8 mouse cellular contexts compared by ENCODE assay signal in genomic region chr1:171502388-171503249, GRCm38 (mm10). TPM values are rescaled to one million over a fixed set of nuclear protein-coding genes. Genes with fewer than 3 reads are reported as not detected.
DNase-seq lines count a peak whose midpoint lies in the region; ATAC-seq and TF ChIP-seq lines count a peak whose summit lies in the region.

No protein-coding gene starts in this region.

- WGBS in heart, embryonic 11.5 days (ENCODE audit: insufficient replicate concordance), result 1% methylated on average over 14 of the region's 14 CpGs
- WGBS in kidney, embryonic 14.5 days, result 1% methylated on average over 14 of the region's 14 CpGs

- peak overlapping the region; percentile 69 for H3K4me2 ChIP-seq in heart, embryonic 11.5 days
- peak overlapping the region; percentile 70 for H3K4me2 ChIP-seq in kidney, embryonic 14.5 days (replicated peaks; ENCODE audit: low read depth, low read length)

- DNase-seq in gastrocnemius, adult 2 months, result peak; percentile 58
- no peak for DNase-seq in gastrocnemius, postnatal 25 days
- peak; percentile 91 for DNase-seq in ZHBTc4 (ENCODE audit: low read depth, low spot score)
- peak; percentile 71 for DNase-seq in embryo, embryonic 11.5 days (ENCODE audit: low read depth, low spot score)
- DNase-seq in lung, postnatal 10 days, result peak; percentile 71
- peak; percentile 95 for DNase-seq in retina, postnatal 1 day

- H3K9ac ChIP-seq in heart, embryonic 11.5 days (ENCODE audit: low read depth, low read length), result no peak overlapping the region; the same call in 1 of the 2 replicates
- H3K9ac ChIP-seq in kidney, embryonic 14.5 days (ENCODE audit: low read depth, low read length), result 0 out of 2 replicates have a peak overlapping the region, but pooled peaks have one; percentile 75

- H3K27ac ChIP-seq in gastrocnemius, adult 2 months, result peak overlapping the region; percentile 93
- H3K27ac ChIP-seq in heart, embryonic 11.5 days (ENCODE audit: low read depth, low read length), result peak overlapping the region; percentile 94
- H3K27ac ChIP-seq in kidney, embryonic 14.5 days (ENCODE audit: low read depth, low read length), result peak overlapping the region; percentile 96; the same call in 1 of the 2 replicates

- peak; percentile 78 for ATAC-seq in heart, embryonic 11.5 days (replicated peaks; ENCODE audit: insufficient number of reproducible peaks, low FRiP score, low TSS enrichment)
- peak; percentile 88 for ATAC-seq in kidney, embryonic 14.5 days (ENCODE audit: low FRiP score, low TSS enrichment)

- H3K4me3 ChIP-seq in gastrocnemius, adult 2 months, result peak overlapping the region; percentile 92
- peak overlapping the region; percentile 63 for H3K4me3 ChIP-seq in heart, embryonic 11.5 days (ENCODE audit: low read depth, low read length)
- no peak overlapping the region for H3K4me3 ChIP-seq in kidney, embryonic 14.5 days (ENCODE audit: low read length)

- intact Hi-C loops in gastrocnemius, adult 2 months (cut with DNase I), result loop anchor here (5.0 to 10.0 kb wide), 2 partner anchors 65 to 872 kb away; partner anchors contain the start of gene Pigm

- TF ChIP-seq CTCF in gastrocnemius, adult 2 months (IDR thresholded peaks at IDR 0.05), result peak; percentile 62

- H3K9me3 ChIP-seq in heart, embryonic 11.5 days (replicated peaks; ENCODE audit: control insufficient read depth, low read length), result no peaks in the 10 kb centered on the region
- H3K9me3 ChIP-seq in kidney, embryonic 14.5 days (ENCODE audit: control insufficient read depth, low read length), result no peaks in the 10 kb centered on the region

- no peaks in the 10 kb centered on the region for H3K36me3 ChIP-seq in heart, embryonic 11.5 days (ENCODE audit: control insufficient read depth, insufficient read depth, low read length)
- H3K36me3 ChIP-seq in kidney, embryonic 14.5 days (ENCODE audit: control insufficient read depth, insufficient read depth, low read length), result no peaks in the 10 kb centered on the region

- H3K27me3 ChIP-seq in heart, embryonic 11.5 days (ENCODE audit: control insufficient read depth, insufficient read depth, low read length), result no peaks in the 10 kb centered on the region
- H3K27me3 ChIP-seq in kidney, embryonic 14.5 days (ENCODE audit: control insufficient read depth, insufficient read depth, low read length), result no peaks in the 10 kb centered on the region

- no peaks in the 10 kb centered on the region for H3K4me1 ChIP-seq in heart, embryonic 11.5 days (ENCODE audit: control insufficient read depth, insufficient read depth, low read length)
- H3K4me1 ChIP-seq in kidney, embryonic 14.5 days (ENCODE audit: control insufficient read depth, insufficient read depth, low read length), result 0 out of 2 replicates have a peak, but pooled peaks cover 8% of the 10 kb centered on the region

RNA-seq across cellular contexts. Expression of gene Alyref2, which starts 0.7 kb away (rescaled TPM):
- 1 to 10 TPM; 1.3 to 1.7 TPM for total RNA-seq in gastrocnemius, adult 2 months (2021)
- 1 to 10 TPM; 1.6 to 1.9 TPM for total RNA-seq in gastrocnemius, postnatal 25 days (2021)
- 12.3 and 12.7 TPM in 2 replicates for polyA plus RNA-seq in heart, embryonic 11.5 days (2014; fragmentation: Nextera tagmentation; extraction: Ambion mirVana)
- 10.3 and 14.7 TPM in 2 replicates for polyA plus RNA-seq in kidney, embryonic 14.5 days (2014; fragmentation: Nextera tagmentation; extraction: Ambion mirVana)

RNA-seq across cellular contexts. Expression of gene Itln1, which starts 32.5 kb away (rescaled TPM):
- not detected for total RNA-seq in gastrocnemius, adult 2 months (2021)
- total RNA-seq in gastrocnemius, postnatal 25 days (2021), result not detected
- not detected in 2 replicates for polyA plus RNA-seq in heart, embryonic 11.5 days (2014; fragmentation: Nextera tagmentation; extraction: Ambion mirVana)
- polyA plus RNA-seq in kidney, embryonic 14.5 days (2014; fragmentation: Nextera tagmentation; extraction: Ambion mirVana), result not detected in 2 replicates

RNA-seq across cellular contexts. Expression of gene Cd244a, which starts 56.4 kb away (rescaled TPM):
- under 1 TPM; 0.10 to 0.11 TPM for total RNA-seq in gastrocnemius, adult 2 months (2021)
- total RNA-seq in gastrocnemius, postnatal 25 days (2021), result not detected
- polyA plus RNA-seq in heart, embryonic 11.5 days (2014; fragmentation: Nextera tagmentation; extraction: Ambion mirVana), result not detected in 2 replicates
- polyA plus RNA-seq in kidney, embryonic 14.5 days (2014; fragmentation: Nextera tagmentation; extraction: Ambion mirVana), result not detected in 2 replicates
